Mouse (Mus musculus): ENCODE data around the gene Trnp1.

The Trnp1 gene

DNA sequence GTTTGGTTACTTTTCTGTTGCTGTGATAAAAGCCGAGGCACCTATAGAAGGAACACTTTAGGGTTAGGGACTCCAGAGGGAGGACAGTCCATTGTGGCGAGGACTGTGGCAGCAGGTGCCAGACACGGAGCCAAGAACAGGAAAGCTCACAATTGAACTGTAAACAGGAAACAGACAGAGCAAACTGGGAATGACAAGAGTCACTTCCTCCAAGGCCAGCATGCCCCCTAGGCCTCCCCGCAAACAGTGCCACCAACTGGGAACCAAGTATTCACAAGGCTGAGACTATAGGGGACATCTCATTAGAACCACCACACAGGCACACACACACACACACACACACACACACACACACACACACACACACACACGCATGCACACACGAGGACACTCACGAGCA is 45.9 kb downstream of the Trnp1 start:
- no peak for DNase-seq

DNA sequence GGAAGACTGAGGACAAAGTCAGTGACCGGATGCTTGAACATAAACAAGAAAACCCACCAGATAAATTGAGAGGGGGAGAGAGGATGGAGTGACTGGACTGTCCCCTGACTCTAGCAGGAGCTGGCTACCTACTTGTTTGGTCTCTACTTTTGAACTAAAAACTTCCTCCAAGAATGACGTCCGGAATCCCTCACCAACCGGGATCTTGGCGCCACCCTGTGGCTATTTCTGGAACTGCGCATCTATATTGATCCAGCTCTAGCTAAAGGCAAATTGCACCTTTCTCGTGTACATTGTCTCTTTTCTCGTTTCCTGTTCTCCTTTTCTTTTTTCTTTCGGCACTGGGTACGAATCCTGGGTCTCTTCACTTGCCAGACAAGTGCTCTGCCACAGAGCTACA is 46.8 kb downstream of the Trnp1 start:
- DNase-seq: peak; percentile 93

DNA sequence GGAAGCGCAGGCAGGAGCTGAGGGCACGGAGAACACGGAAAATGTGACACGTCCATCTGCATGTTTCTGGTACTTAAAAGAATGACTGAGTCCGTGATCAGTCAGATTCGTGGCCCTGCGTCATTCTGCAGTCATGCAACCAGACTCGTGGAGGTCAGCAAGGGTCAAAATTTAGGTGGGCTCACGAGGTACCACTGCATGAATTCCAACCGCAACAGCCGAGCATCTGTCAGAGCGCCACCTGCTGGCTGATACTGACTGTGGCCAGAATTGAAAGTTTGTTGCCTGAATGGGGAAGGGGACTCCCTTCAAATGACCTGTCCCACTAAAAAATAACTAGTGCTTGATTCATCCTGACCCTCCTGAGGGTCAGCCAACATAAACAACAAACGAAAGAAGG is 48.6 kb downstream of the Trnp1 start:
- peak; percentile 69 for DNase-seq

DNA sequence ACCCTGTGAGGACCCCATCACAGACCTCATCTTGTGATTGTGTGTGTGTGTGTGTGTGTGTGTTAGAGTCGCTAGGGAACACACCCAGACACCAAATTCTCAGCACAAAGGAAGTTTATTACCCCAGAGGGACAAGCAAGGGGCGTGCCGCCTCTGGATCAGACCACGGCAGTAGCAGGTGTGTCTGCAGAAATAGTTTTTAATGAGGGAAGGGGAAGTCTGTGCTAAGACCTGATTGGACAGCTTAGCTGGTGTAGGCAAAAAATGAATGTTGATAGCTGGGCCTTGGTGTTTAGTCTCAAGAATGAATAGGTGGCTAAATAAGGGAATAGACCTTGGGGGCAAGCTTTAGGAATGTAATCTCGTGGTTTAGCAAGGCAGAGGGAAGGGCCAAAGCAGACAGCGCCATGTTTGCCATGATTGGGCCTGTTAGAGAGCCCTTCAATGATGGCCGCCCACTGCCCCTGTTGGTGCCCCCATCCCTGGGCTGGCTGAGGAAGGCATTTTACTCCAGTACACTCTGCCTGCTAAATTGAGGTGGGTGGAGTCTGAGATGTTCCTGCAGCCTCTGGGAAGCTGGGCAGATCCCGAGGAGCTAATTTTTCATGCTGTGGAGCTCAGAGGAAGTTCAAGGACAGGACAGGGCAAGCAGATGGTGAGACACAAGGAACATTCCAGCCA is 49.5 kb downstream of the Trnp1 start:
- DNase-seq: no peak

DNA sequence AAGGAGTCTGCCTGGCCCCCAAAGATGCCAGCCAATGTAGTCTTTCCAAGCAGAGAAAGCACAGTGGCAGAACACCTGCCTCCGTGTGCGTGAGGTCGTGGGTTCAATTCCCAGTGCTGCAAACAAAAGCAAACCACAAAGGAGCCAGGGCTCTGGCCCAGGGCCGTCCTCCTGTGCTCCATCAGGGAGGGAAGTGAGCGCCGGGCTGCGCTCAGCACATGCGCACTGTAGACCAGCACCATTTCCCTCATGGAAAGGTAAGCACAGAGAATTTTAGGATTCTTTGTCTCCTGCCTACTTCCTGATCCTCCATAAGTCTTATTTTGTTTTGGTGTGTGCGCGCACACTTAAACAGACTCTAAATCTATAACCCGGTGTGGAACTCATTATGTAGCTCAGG is 50.4 kb downstream of the Trnp1 start:
- DNase-seq: no peak

DNA sequence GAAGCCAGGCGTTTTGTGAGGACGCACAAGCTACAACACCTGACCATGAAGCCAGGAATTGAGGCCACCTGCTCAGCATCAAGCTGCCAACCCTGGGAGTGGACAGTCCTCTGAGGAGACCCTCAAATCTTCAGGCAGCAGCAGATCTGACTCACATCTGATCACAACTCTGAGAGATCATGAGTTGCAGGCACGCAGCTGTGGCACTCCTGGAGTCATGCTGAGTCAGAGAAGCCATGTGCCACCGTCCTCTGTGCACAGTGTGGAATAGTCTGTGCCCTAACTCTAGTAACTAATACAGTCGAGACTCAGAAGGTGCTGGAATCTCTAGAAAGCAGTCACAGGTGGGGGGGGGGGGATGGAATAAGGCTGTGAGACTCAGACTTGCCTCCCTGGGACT is 51.0 kb downstream of the Trnp1 start:
- no peak for DNase-seq

DNA sequence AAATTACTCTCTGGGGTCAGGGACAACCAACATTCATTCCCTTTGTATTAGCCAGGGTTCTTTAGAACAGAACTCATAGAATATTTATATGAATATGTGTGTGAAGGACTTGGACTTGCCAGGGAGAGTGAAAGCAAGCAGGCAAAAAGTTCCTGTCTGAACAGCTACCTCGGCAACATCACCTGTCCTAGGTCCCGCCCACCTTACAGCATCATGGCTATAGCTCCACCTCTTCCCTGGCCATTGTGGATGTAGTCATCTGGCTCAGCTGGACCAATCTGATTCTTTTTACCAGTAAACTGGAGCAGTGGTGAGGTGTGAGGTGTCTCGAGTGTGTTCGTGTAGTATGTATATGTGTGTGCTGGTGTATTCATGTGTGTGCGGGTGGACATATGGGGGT is 52.6 kb downstream of the Trnp1 start:
- no peak for DNase-seq

DNA sequence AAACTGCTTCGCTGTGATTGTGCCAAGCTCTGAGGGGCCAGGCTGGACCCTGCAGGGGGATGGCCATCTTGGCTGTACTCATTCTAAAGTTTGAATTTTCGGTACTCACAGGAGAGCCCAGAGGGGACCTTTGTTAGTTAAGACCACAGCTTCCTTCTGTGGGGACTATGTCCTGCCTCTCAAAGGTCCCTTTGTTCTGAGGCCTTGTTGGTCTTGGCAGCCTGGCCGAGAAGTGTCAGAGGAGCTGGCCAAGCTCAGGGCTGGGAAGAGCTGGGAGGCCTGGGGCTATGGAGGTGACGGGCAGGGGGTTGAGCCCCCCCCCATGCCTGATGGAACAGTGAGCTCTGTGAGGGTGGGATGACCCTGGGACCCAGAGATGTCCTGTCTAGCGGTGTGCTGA is 55.3 kb downstream of the Trnp1 start:
- no peak for DNase-seq

DNA sequence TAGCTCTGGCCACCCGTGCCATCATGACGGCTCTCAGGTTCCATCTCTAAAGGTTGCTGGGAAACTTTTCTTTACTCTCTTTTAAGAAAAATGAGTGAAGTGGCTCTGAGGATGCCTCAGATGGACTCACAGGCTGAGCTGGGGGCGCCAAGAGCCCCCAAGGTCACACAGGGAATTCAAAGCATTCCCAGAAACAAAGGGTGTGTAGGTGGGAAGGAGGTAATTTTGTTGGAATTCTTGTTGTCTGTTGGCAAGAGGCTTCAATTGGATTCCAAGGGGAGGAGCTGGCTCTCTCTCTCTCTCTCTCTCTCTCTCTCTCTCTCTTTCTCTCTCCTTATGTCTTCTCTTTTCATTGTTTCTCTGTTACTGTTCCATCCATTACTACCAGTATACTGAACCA is 56.2 kb downstream of the Trnp1 start:
- no peak for DNase-seq
